Mouse (Mus musculus): ENCODE measurements around the gene Ptpro. TPM values are rescaled to one million over a fixed set of nuclear protein-coding genes. Genes with fewer than 3 reads are reported as not detected.

The Ptpro gene
- polyA plus RNA-seq, 1 experiment from 2014 or later: 1.8 TPM

GRCm38 (mm10) chr6:137493211-137494135 lies 241.4 kb downstream of the Ptpro start:
- Histone ChIP-seq H3K9ac (ENCODE audit: low read depth, low read length) (no peak overlapping the region), H3K27ac (ENCODE audit: low read length) (no peak overlapping the region; the same call in 1 of the 2 replicates), H3K4me3 (ENCODE audit: low read length) (no peak overlapping the region), H3K36me3 (ENCODE audit: control insufficient read depth, insufficient read depth, low read length) (peaks cover 4% of the 10 kb centered on the region; the same call in 1 of the 2 replicates), H3K4me1 (ENCODE audit: control insufficient read depth, insufficient read depth, low read length) (no peaks in the 10 kb centered on the region), H3K27me3 (replicated peaks; ENCODE audit: control insufficient read depth, insufficient read depth, low read length) (no peaks in the 10 kb centered on the region), H3K9me3 (ENCODE audit: control insufficient read depth, low read length) (no peaks in the 10 kb centered on the region), H3K4me2 (ENCODE audit: low read depth, low read length) (no peak overlapping the region)
- 87% methylated on average over 17 of the region's 17 CpGs for WGBS
- ATAC-seq: no peak

GRCm38 (mm10) chr6:137494136-137494475 lies 242.0 kb downstream of the Ptpro start:
- no peak for ATAC-seq
- H3K9ac ChIP-seq (ENCODE audit: low read depth, low read length): no peak overlapping the region
- no peaks in the 10 kb centered on the region for H3K4me1 ChIP-seq (ENCODE audit: control insufficient read depth, insufficient read depth, low read length)
- no peak overlapping the region for H3K27ac ChIP-seq (ENCODE audit: low read length)
- H3K4me2 ChIP-seq (ENCODE audit: low read depth, low read length): no peak overlapping the region
- H3K27me3 ChIP-seq (replicated peaks; ENCODE audit: control insufficient read depth, insufficient read depth, low read length): no peaks in the 10 kb centered on the region
- H3K36me3 ChIP-seq (ENCODE audit: control insufficient read depth, insufficient read depth, low read length): peaks cover 6% of the 10 kb centered on the region; the same call in 1 of the 2 replicates
- no peak overlapping the region for H3K4me3 ChIP-seq (ENCODE audit: low read length)
- no peaks in the 10 kb centered on the region for H3K9me3 ChIP-seq (ENCODE audit: control insufficient read depth, low read length)

- H3K27ac ChIP-seq (ENCODE audit: low read length): no peak overlapping the region
- 79% methylated on average over 1 of the region's 1 CpGs for WGBS
- no peaks in the 10 kb centered on the region for H3K4me1 ChIP-seq (ENCODE audit: control insufficient read depth, insufficient read depth, low read length)
- H3K36me3 ChIP-seq (ENCODE audit: control insufficient read depth, insufficient read depth, low read length): peaks cover 6% of the 10 kb centered on the region; the same call in 1 of the 2 replicates
- ATAC-seq: no peak
- H3K4me2 ChIP-seq (ENCODE audit: low read depth, low read length): no peak overlapping the region
- H3K9ac ChIP-seq (ENCODE audit: low read depth, low read length): no peak overlapping the region
- H3K27me3 ChIP-seq (replicated peaks; ENCODE audit: control insufficient read depth, insufficient read depth, low read length): no peaks in the 10 kb centered on the region
- H3K9me3 ChIP-seq (ENCODE audit: control insufficient read depth, low read length): no peaks in the 10 kb centered on the region
- no peak overlapping the region for H3K4me3 ChIP-seq (ENCODE audit: low read length)
Observed at GRCm38 (mm10) chr6:137494801-137495200, 242.7 kb downstream of the Ptpro start.

GRCm38 (mm10) chr6:137495233-137495632 lies 243.1 kb downstream of the Ptpro start:
- no peaks in the 10 kb centered on the region for H3K9me3 ChIP-seq (ENCODE audit: control insufficient read depth, low read length)
- no peak overlapping the region for H3K4me3 ChIP-seq (ENCODE audit: low read length)
- H3K27me3 ChIP-seq (replicated peaks; ENCODE audit: control insufficient read depth, insufficient read depth, low read length): no peaks in the 10 kb centered on the region
- 82% methylated on average over 6 of the region's 6 CpGs for WGBS
- no peak overlapping the region for H3K9ac ChIP-seq (ENCODE audit: low read depth, low read length)
- ATAC-seq: no peak
- peaks cover 6% of the 10 kb centered on the region; the same call in 1 of the 2 replicates for H3K36me3 ChIP-seq (ENCODE audit: control insufficient read depth, insufficient read depth, low read length)
- no peak overlapping the region for H3K4me2 ChIP-seq (ENCODE audit: low read depth, low read length)
- no peaks in the 10 kb centered on the region for H3K4me1 ChIP-seq (ENCODE audit: control insufficient read depth, insufficient read depth, low read length)
- no peak overlapping the region for H3K27ac ChIP-seq (ENCODE audit: low read length)

GRCm38 (mm10) chr6:137496562-137496961 lies 244.4 kb downstream of the Ptpro start:
- H3K4me1 ChIP-seq (ENCODE audit: control insufficient read depth, insufficient read depth, low read length): no peaks in the 10 kb centered on the region
- H3K4me3 ChIP-seq (ENCODE audit: low read length): no peak overlapping the region
- no peak overlapping the region for H3K9ac ChIP-seq (ENCODE audit: low read depth, low read length)
- ATAC-seq: no peak
- no peak overlapping the region for H3K27ac ChIP-seq (ENCODE audit: low read length)
- no peaks in the 10 kb centered on the region for H3K27me3 ChIP-seq (replicated peaks; ENCODE audit: control insufficient read depth, insufficient read depth, low read length)
- H3K9me3 ChIP-seq (ENCODE audit: control insufficient read depth, low read length): no peaks in the 10 kb centered on the region
- H3K4me2 ChIP-seq (ENCODE audit: low read depth, low read length): no peak overlapping the region
- peaks cover 6% of the 10 kb centered on the region; the same call in 1 of the 2 replicates for H3K36me3 ChIP-seq (ENCODE audit: control insufficient read depth, insufficient read depth, low read length)
- WGBS: 98% methylated on average over 2 of the region's 2 CpGs

GRCm38 (mm10) chr6:137497208-137497835 lies 245.2 kb downstream of the Ptpro start:
- 75% methylated on average over 8 of the region's 8 CpGs for WGBS
- Histone ChIP-seq H3K4me2 (ENCODE audit: low read depth, low read length) (no peak overlapping the region), H3K27ac (ENCODE audit: low read length) (no peak overlapping the region), H3K4me3 (ENCODE audit: low read length) (no peak overlapping the region), H3K27me3 (replicated peaks; ENCODE audit: control insufficient read depth, insufficient read depth, low read length) (no peaks in the 10 kb centered on the region), H3K9me3 (ENCODE audit: control insufficient read depth, low read length) (no peaks in the 10 kb centered on the region), H3K9ac (ENCODE audit: low read depth, low read length) (no peak overlapping the region), H3K36me3 (ENCODE audit: control insufficient read depth, insufficient read depth, low read length) (peaks cover 6% of the 10 kb centered on the region; the same call in 1 of the 2 replicates), H3K4me1 (ENCODE audit: control insufficient read depth, insufficient read depth, low read length) (no peaks in the 10 kb centered on the region)
- no peak for ATAC-seq

- WGBS: 73% methylated on average over 6 of the region's 6 CpGs
- Histone ChIP-seq H3K4me2 (ENCODE audit: low read depth, low read length) (no peak overlapping the region), H3K4me3 (ENCODE audit: low read length) (no peak overlapping the region), H3K4me1 (ENCODE audit: control insufficient read depth, insufficient read depth, low read length) (peaks cover 2% of the 10 kb centered on the region; the same call in 1 of the 2 replicates), H3K36me3 (ENCODE audit: control insufficient read depth, insufficient read depth, low read length) (peaks cover 6% of the 10 kb centered on the region; the same call in 1 of the 2 replicates), H3K9me3 (ENCODE audit: control insufficient read depth, low read length) (no peaks in the 10 kb centered on the region), H3K27ac (ENCODE audit: low read length) (no peak overlapping the region), H3K27me3 (replicated peaks; ENCODE audit: control insufficient read depth, insufficient read depth, low read length) (no peaks in the 10 kb centered on the region), H3K9ac (ENCODE audit: low read depth, low read length) (no peak overlapping the region)
- ATAC-seq: no peak
Observed at GRCm38 (mm10) chr6:137498781-137499180, 246.7 kb downstream of the Ptpro start.

GRCm38 (mm10) chr6:137503009-137503408 lies 250.9 kb downstream of the Ptpro start:
- WGBS: 88% methylated on average over 7 of the region's 7 CpGs
- H3K4me3 ChIP-seq (ENCODE audit: low read length): no peak overlapping the region
- no peak overlapping the region for H3K27ac ChIP-seq (ENCODE audit: low read length)
- H3K27me3 ChIP-seq (replicated peaks; ENCODE audit: control insufficient read depth, insufficient read depth, low read length): no peaks in the 10 kb centered on the region
- ATAC-seq: no peak
- peaks cover 5% of the 10 kb centered on the region; the same call in 1 of the 2 replicates for H3K4me1 ChIP-seq (ENCODE audit: control insufficient read depth, insufficient read depth, low read length)
- H3K9me3 ChIP-seq (ENCODE audit: control insufficient read depth, low read length): no peaks in the 10 kb centered on the region
- no peak overlapping the region for H3K9ac ChIP-seq (ENCODE audit: low read depth, low read length)
- H3K4me2 ChIP-seq (ENCODE audit: low read depth, low read length): no peak overlapping the region
- H3K36me3 ChIP-seq (ENCODE audit: control insufficient read depth, insufficient read depth, low read length): 0 out of 2 replicates have a peak, but pooled peaks cover 3% of the 10 kb centered on the region

GRCm38 (mm10) chr6:137503462-137503861 lies 251.3 kb downstream of the Ptpro start:
- 86% methylated on average over 8 of the region's 8 CpGs for WGBS
- H3K4me1 ChIP-seq (ENCODE audit: control insufficient read depth, insufficient read depth, low read length): peaks cover 5% of the 10 kb centered on the region; the same call in 1 of the 2 replicates
- no peak overlapping the region for H3K9ac ChIP-seq (ENCODE audit: low read depth, low read length)
- H3K9me3 ChIP-seq (ENCODE audit: control insufficient read depth, low read length): no peaks in the 10 kb centered on the region
- no peak overlapping the region for H3K27ac ChIP-seq (ENCODE audit: low read length)
- H3K36me3 ChIP-seq (ENCODE audit: control insufficient read depth, insufficient read depth, low read length): 0 out of 2 replicates have a peak, but pooled peaks cover 2% of the 10 kb centered on the region
- H3K4me2 ChIP-seq (ENCODE audit: low read depth, low read length): no peak overlapping the region
- no peak for ATAC-seq
- H3K27me3 ChIP-seq (replicated peaks; ENCODE audit: control insufficient read depth, insufficient read depth, low read length): no peaks in the 10 kb centered on the region
- no peak overlapping the region for H3K4me3 ChIP-seq (ENCODE audit: low read length)
